Mouse (Mus musculus) myocyte (in vitro differentiated cells): ENCODE data around the gene Flt1. TPM values are rescaled to one million over a fixed set of nuclear protein-coding genes. Genes with fewer than 3 reads are reported as not detected.

Experiments
- H3K27me3 ChIP-seq: one replicate; pipeline ENCODE4 v1.6.1; 2011; ENCODE audit not compliant: control insufficient read depth, insufficient read depth, insufficient read length
- H3K36me3 ChIP-seq: one replicate; pipeline ENCODE4 v1.6.1; 2011; ENCODE audit not compliant: control insufficient read depth, insufficient read depth
- H3K4me2 ChIP-seq: one replicate; pipeline ENCODE4 v1.6.1; 2011; ENCODE audit warnings: low read depth, control low read depth
- H3K4me3 ChIP-seq: one replicate; pipeline ENCODE4 v1.5.1; 2011; ENCODE audit warnings: mild to moderate bottlenecking, control low read depth, moderate library complexity
- H3K79me2 ChIP-seq: one replicate; pipeline ENCODE4 v1.6.1; 2011; ENCODE audit not compliant: control insufficient read depth, insufficient read depth
- H3ac ChIP-seq: one replicate; pipeline ENCODE4 v1.6.1; 2011; ENCODE audit not compliant: control insufficient read depth, insufficient read length
- CEBPB ChIP-seq: IDR thresholded peaks from 2 replicates; pipeline ENCODE4 v1.6.1; 2011; ENCODE audit warnings: mild to moderate bottlenecking, moderate library complexity; ENCODE audit not compliant: poor library complexity, insufficient read depth, severe bottlenecking
- E2F4 ChIP-seq: IDR thresholded peaks from one replicate; pipeline ENCODE4 v1.6.1; 2011; ENCODE audit warnings: mild to moderate bottlenecking, control low read depth, moderate library complexity; ENCODE audit not compliant: insufficient read depth
- MAX ChIP-seq: IDR thresholded peaks from one replicate; pipeline ENCODE4 v1.6.1; 2011; ENCODE audit warnings: low read depth, mild to moderate bottlenecking, control low read depth
- MYOD1 ChIP-seq, 3 experiments: IDR thresholded peaks; one replicate each; pipeline ENCODE4 v1.6.1; 2011; ENCODE audit warnings: control low read depth in 2 of 3, low read depth in 2 of 3, mild to moderate bottlenecking in 2 of 3, moderate library complexity in 1 of 3; ENCODE audit not compliant: insufficient read length in 2 of 3, control insufficient read depth in 1 of 3
- MYOG ChIP-seq, 3 experiments: IDR thresholded peaks; one replicate each; pipeline ENCODE4 v1.6.1; 2011; ENCODE audit warnings: control low read depth in 2 of 3, low read depth in 2 of 3, mild to moderate bottlenecking in 2 of 3; ENCODE audit not compliant: insufficient read length in 2 of 3, control insufficient read depth in 1 of 3, insufficient read depth in 1 of 3
- POLR2A ChIP-seq: IDR thresholded peaks from one replicate; pipeline ENCODE4 v1.6.1; 2011; ENCODE audit warnings: low read depth, mild to moderate bottlenecking, control low read depth, moderate library complexity; ENCODE audit not compliant: insufficient read length
- POLR2AphosphoS2 ChIP-seq: IDR thresholded peaks from one replicate; pipeline ENCODE4 v1.6.1; 2011; ENCODE audit warnings: low read depth, control low read depth; ENCODE audit not compliant: insufficient read length
- REST ChIP-seq: IDR thresholded peaks from one replicate; pipeline ENCODE4 v1.6.1; 2011; ENCODE audit warnings: mild to moderate bottlenecking, control low read depth, moderate library complexity; ENCODE audit not compliant: insufficient read depth, insufficient read length
- SRF ChIP-seq: IDR thresholded peaks from one replicate; pipeline ENCODE4 v1.6.1; 2011; ENCODE audit warnings: low read depth; ENCODE audit not compliant: control insufficient read depth, insufficient read length
- TCF12 ChIP-seq: IDR thresholded peaks from one replicate; pipeline ENCODE4 v1.6.1; 2011; ENCODE audit warnings: mild to moderate bottlenecking, control low read depth; ENCODE audit not compliant: poor library complexity, insufficient read depth, severe bottlenecking
- TCF3 ChIP-seq: IDR thresholded peaks from one replicate; pipeline ENCODE4 v1.6.1; 2011; ENCODE audit warnings: low read depth, control low read depth; ENCODE audit not compliant: insufficient read length
- USF1 ChIP-seq: IDR thresholded peaks from one replicate; pipeline ENCODE4 v1.6.1; 2011; ENCODE audit warnings: low read depth, mild to moderate bottlenecking, control low read depth, moderate library complexity
- polyA plus RNA-seq: library from polyadenylated mRNA; unstranded; fragments of >200 nt; fragmentation: generic; extraction: Trizol; gene quantifications from one replicate; pipeline ENCODE4 v1.2.1, GENCODE M21; 2012; ENCODE audit warnings: missing spikeins

Gene Flt1
- polyA plus RNA-seq, 1 experiment: 1.1 TPM

GRCm38 (mm10) chr5:147601460-147602360, 124.1 kb downstream of the Flt1 start:
- TF ChIP-seq TCF12 (peak; percentile 44), SRF (no peak), POLR2A (no peak), TCF3 (peak; percentile 62), MYOD1 (IDR thresholded peaks at IDR 0.05; ENCODE audit: control insufficient read depth in 1 of 3, insufficient read length in 2 of 3, low read depth in 2 of 3) (peak; percentile 41 to 85 (median 84)), REST (no peak), POLR2AphosphoS2 (no peak), MYOG (IDR thresholded peaks at IDR 0.05; ENCODE audit: control insufficient read depth in 1 of 3, insufficient read depth in 1 of 3, insufficient read length in 2 of 3, low read depth in 2 of 3) (peak; percentile 47 to 81 (median 59))
- Histone ChIP-seq H3ac (no peak overlapping the region), H3K4me3 (no peak overlapping the region), H3K36me3 (no peaks in the 10 kb centered on the region), H3K79me2 (no peaks in the 10 kb centered on the region), H3K27me3 (no peaks in the 10 kb centered on the region), H3K4me2 (no peak overlapping the region)

DNA sequence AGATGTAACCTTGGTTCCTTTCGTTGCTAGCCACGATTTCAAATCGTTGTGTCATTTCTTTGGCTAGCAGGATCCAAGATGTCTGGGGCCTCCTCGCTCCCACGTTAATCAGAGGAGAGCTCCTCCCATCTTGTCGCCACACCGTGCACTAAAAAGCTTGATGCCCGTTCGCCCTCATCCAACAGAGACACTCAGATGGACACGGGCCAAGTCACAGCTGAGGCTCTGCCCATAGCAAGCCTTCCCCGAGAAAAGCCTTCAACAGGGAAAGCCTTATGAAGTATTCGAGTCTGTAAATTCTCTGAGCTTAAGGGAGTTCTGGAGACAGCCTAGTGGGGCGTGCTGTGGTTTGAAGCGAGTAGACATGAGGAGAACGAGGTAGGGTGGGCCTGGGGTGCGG, 128.0 kb downstream of the Flt1 start:
- no peaks in the 10 kb centered on the region for H3K36me3 ChIP-seq
- H3K4me3 ChIP-seq: no peak overlapping the region
- H3ac ChIP-seq: no peak overlapping the region
- no peaks in the 10 kb centered on the region for H3K27me3 ChIP-seq
- H3K79me2 ChIP-seq: no peaks in the 10 kb centered on the region
- no peak overlapping the region for H3K4me2 ChIP-seq
- TF ChIP-seq MAX (no peak), REST (no peak), CEBPB (no peak), MYOD1 (IDR thresholded peaks at IDR 0.05; ENCODE audit: control insufficient read depth in 1 of 3, insufficient read length in 2 of 3, low read depth in 2 of 3) (no peak), MYOG (IDR thresholded peaks at IDR 0.05; ENCODE audit: control insufficient read depth in 1 of 3, insufficient read depth in 1 of 3, insufficient read length in 2 of 3, low read depth in 2 of 3) (no peak), E2F4 (no peak), POLR2A (no peak), TCF3 (no peak), SRF (no peak), POLR2AphosphoS2 (no peak), USF1 (no peak), TCF12 (no peak)

GRCm38 (mm10) chr5:147589814-147590213, 136.0 kb downstream of the Flt1 start:
- Histone ChIP-seq H3ac (no peak overlapping the region), H3K4me3 (no peak overlapping the region), H3K4me2 (peak overlapping the region; percentile 2), H3K27me3 (no peaks in the 10 kb centered on the region), H3K79me2 (no peaks in the 10 kb centered on the region), H3K36me3 (no peaks in the 10 kb centered on the region)
- TF ChIP-seq E2F4: no peak
- TF ChIP-seq SRF: no peak

GRCm38 (mm10) chr5:147585070-147585469, 140.7 kb downstream of the Flt1 start:
- no peaks in the 10 kb centered on the region for H3K79me2 ChIP-seq
- no peak overlapping the region for H3K4me3 ChIP-seq
- TF ChIP-seq MYOG (IDR thresholded peaks at IDR 0.05; ENCODE audit: control insufficient read depth in 1 of 3, insufficient read depth in 1 of 3, insufficient read length in 2 of 3, low read depth in 2 of 3): no peak
- no peak for TF ChIP-seq TCF12
- no peak for TF ChIP-seq E2F4
- no peak for TF ChIP-seq MYOD1 (IDR thresholded peaks at IDR 0.05; ENCODE audit: control insufficient read depth in 1 of 3, insufficient read length in 2 of 3, low read depth in 2 of 3)
- no peak for TF ChIP-seq REST
- TF ChIP-seq MAX: no peak
- no peak for TF ChIP-seq POLR2AphosphoS2
- TF ChIP-seq CEBPB: no peak
- H3K27me3 ChIP-seq: no peaks in the 10 kb centered on the region
- no peak overlapping the region for H3ac ChIP-seq
- no peaks in the 10 kb centered on the region for H3K36me3 ChIP-seq
- no peak overlapping the region for H3K4me2 ChIP-seq

DNA sequence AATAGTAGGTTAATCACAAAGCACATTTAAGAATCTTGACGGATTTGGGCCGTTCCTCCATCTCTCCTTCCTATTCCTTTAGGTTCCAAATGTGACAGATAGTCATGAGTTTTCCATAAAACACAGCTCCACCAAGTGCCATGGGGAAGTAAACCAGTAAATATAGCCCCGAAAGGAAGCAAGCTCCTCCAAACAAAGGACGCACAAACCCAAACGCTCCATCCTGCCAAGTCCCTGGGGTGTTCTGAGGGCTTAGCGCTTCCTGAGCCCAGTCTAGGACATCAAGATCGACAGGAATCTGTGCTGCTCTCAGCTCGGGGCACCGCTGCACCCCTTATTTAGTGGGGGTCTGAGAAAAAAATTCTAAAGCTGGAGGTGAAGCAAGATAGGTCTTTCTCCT, 141.2 kb downstream of the Flt1 start:
- Histone ChIP-seq H3ac (no peak overlapping the region), H3K79me2 (no peaks in the 10 kb centered on the region), H3K4me3 (no peak overlapping the region), H3K4me2 (no peak overlapping the region), H3K36me3 (no peaks in the 10 kb centered on the region), H3K27me3 (no peaks in the 10 kb centered on the region)
- no peak for TF ChIP-seq MYOG (IDR thresholded peaks at IDR 0.05; ENCODE audit: control insufficient read depth in 1 of 3, insufficient read depth in 1 of 3, insufficient read length in 2 of 3, low read depth in 2 of 3)
- no peak for TF ChIP-seq CEBPB
- TF ChIP-seq SRF: no peak
- TF ChIP-seq REST: no peak
- TF ChIP-seq POLR2AphosphoS2: no peak
- TF ChIP-seq E2F4: no peak
- TF ChIP-seq TCF12: no peak
